In genomic region chr14:22578224-22578623, GRCm38 (mm10) we compare ENCODE assay signal across 8 mouse cellular contexts.
DNase-seq lines count a peak whose midpoint lies in the region; ATAC-seq and TF ChIP-seq lines count a peak whose summit lies in the region.

No protein-coding gene starts in this region.

- H3K4me1 ChIP-seq in ES-Bruce4 (ENCODE audit: control insufficient read depth, insufficient read depth, low read length): no peaks in the 10 kb centered on the region
- peaks cover 10% of the 10 kb centered on the region for H3K4me1 ChIP-seq in forebrain, embryonic 14.5 days (ENCODE audit: control insufficient read depth, insufficient read depth, low read length)
- peaks cover 29% of the 10 kb centered on the region for H3K4me1 ChIP-seq in lung, embryonic 15.5 days

- intact Hi-C loops in heart, postnatal 25 days (cut with DNase I): loop anchor here (2.0 to 10.0 kb wide), 4 partner anchors 231 to 947 kb away; no protein-coding TSS in a partner anchor

- peak overlapping the region; percentile 3; the same call in 1 of the 2 replicates for H3K4me2 ChIP-seq in forebrain, embryonic 14.5 days (ENCODE audit: low read length)
- peak overlapping the region; percentile 26 for H3K4me2 ChIP-seq in lung, embryonic 15.5 days

- WGBS in forebrain, embryonic 14.5 days: 19% methylated on average over 6 of the region's 6 CpGs
- 14% methylated on average over 6 of the region's 6 CpGs for WGBS in lung, embryonic 15.5 days

- TF ChIP-seq CTCF in ES-Bruce4 (IDR thresholded peaks at IDR 0.05; ENCODE audit: low read depth, low read length): peak; percentile 87

- H3K9ac ChIP-seq in ES-Bruce4 (ENCODE audit: low read depth, poor library complexity, severe bottlenecking): no peak overlapping the region
- no peak overlapping the region for H3K9ac ChIP-seq in forebrain, embryonic 14.5 days (ENCODE audit: low read length)
- no peak overlapping the region for H3K9ac ChIP-seq in lung, embryonic 15.5 days

- DNase-seq in c-Kit-positive CD71-negative TER-119-negative erythroid progenitor cells, embryonic 14.5 days (ENCODE audit: low read depth): peak; percentile 37
- DNase-seq in forebrain, embryonic 14.5 days (ENCODE audit: low spot score): peak; percentile 87
- DNase-seq in heart, postnatal 25 days (ENCODE audit: low spot score): peak; percentile 61
- DNase-seq in layer of hippocampus, adult 11-12 months (ENCODE audit: low spot score): peak; percentile 90
- peak; percentile 71 for DNase-seq in ovary, postnatal 10 days (ENCODE audit: low spot score)
- DNase-seq in thymus, postnatal 0 days (ENCODE audit: low spot score): peak; percentile 57

- peak; percentile 33 for ATAC-seq in forebrain, embryonic 14.5 days
- ATAC-seq in lung, embryonic 15.5 days (ENCODE audit: borderline replicate concordance, extremely low read depth, low FRiP score, low TSS enrichment): no peak

- H3K27me3 ChIP-seq in ES-Bruce4 (ENCODE audit: control insufficient read depth, insufficient read depth, low read length, poor library complexity, severe bottlenecking): no peaks in the 10 kb centered on the region
- 0 out of 2 replicates have a peak, but pooled peaks cover 6% of the 10 kb centered on the region for H3K27me3 ChIP-seq in forebrain, embryonic 14.5 days (replicated peaks; ENCODE audit: control insufficient read depth, insufficient read depth, low read length)
- no peaks in the 10 kb centered on the region for H3K27me3 ChIP-seq in lung, embryonic 15.5 days

- no peak for TF ChIP-seq EP300 in ES-Bruce4 (IDR thresholded peaks at IDR 0.05; ENCODE audit: insufficient read depth, low read depth, low read length)

- H3K36me3 ChIP-seq in ES-Bruce4 (ENCODE audit: control insufficient read depth, insufficient read depth, low read length, poor library complexity, severe bottlenecking): no peaks in the 10 kb centered on the region
- H3K36me3 ChIP-seq in forebrain, embryonic 14.5 days (ENCODE audit: control insufficient read depth, insufficient read depth, low read length): no peaks in the 10 kb centered on the region
- no peaks in the 10 kb centered on the region for H3K36me3 ChIP-seq in lung, embryonic 15.5 days

- H3K4me3 ChIP-seq in ES-Bruce4 (ENCODE audit: low read depth, low read length): no peak overlapping the region
- H3K4me3 ChIP-seq in forebrain, embryonic 14.5 days (ENCODE audit: low read depth, low read length): no peak overlapping the region
- H3K4me3 ChIP-seq in lung, embryonic 15.5 days: no peak overlapping the region

- H3K9me3 ChIP-seq in ES-Bruce4 (replicated peaks; ENCODE audit: control insufficient read depth, insufficient read depth, low read length, poor library complexity, severe bottlenecking): no peaks in the 10 kb centered on the region
- no peaks in the 10 kb centered on the region for H3K9me3 ChIP-seq in forebrain, embryonic 14.5 days (replicated peaks; ENCODE audit: control insufficient read depth, low read length)
- H3K9me3 ChIP-seq in lung, embryonic 15.5 days: no peaks in the 10 kb centered on the region

- no peak for TF ChIP-seq POLR2A in ES-Bruce4 (IDR thresholded peaks at IDR 0.05; ENCODE audit: insufficient read depth, low read length)

- no peak overlapping the region for H3K27ac ChIP-seq in ES-Bruce4 (ENCODE audit: insufficient read depth, low read length)
- no peak overlapping the region for H3K27ac ChIP-seq in forebrain, embryonic 14.5 days (ENCODE audit: low read depth, low read length)
- H3K27ac ChIP-seq in lung, embryonic 15.5 days: no peak overlapping the region

Comparison
In these comparisons a context has a peak if more than half of its experiments do, and no peak if none do; other contexts are left out.
1. DNase-seq: peak in every context shown above with its lines; median percentile 90 in layer of hippocampus, adult 11-12 months; 87 in forebrain, embryonic 14.5 days; 71 in ovary, postnatal 10 days; 61 in heart, postnatal 25 days; 57 in thymus, postnatal 0 days; 37 in c-Kit-positive CD71-negative TER-119-negative erythroid progenitor cells, embryonic 14.5 days.